Mouse (Mus musculus) CH12.LX (cell line): ENCODE results near the gene Dynll2. TPM values are rescaled to one million over a fixed set of nuclear protein-coding genes. Genes with fewer than 3 reads are reported as not detected.
A peak's percentile ranks its signal among the peaks of the same experiment; 100 is the strongest.

Source experiments
- DNase-seq: peaks from one replicate; pipeline ENCODE4 v3.0.0-alpha.2; 2013; ENCODE audit errors: extremely low read depth
- H3K27ac ChIP-seq: 2 replicates; pipeline ENCODE4 v1.5.1; 2012; ENCODE audit warnings: low read depth, mild to moderate bottlenecking, control low read depth, moderate library complexity; ENCODE audit not compliant: insufficient read depth
- H3K27me3 ChIP-seq: replicated peaks from 2 replicates; pipeline ENCODE3; 2012; ENCODE audit warnings: inconsistent platforms
- H3K36me3 ChIP-seq, 2 experiments: replicated peaks in 1 of 2; 2 replicates each; pipeline versions ENCODE3 to v1.6.1; 2012; ENCODE audit warnings: inconsistent platforms in 1 of 2, low read length in 1 of 2, mild to moderate bottlenecking in 1 of 2, mixed read lengths in 1 of 2, moderate library complexity in 1 of 2; ENCODE audit not compliant: control insufficient read depth in 1 of 2, insufficient read depth in 1 of 2
- H3K4me1 ChIP-seq, 2 experiments: 2 replicates each; pipeline ENCODE4 v1.6.1; 2012; ENCODE audit warnings: inconsistent platforms in 1 of 2, moderate library complexity in 1 of 2; ENCODE audit not compliant: insufficient read depth in 2 of 2, control insufficient read depth in 1 of 2
- H3K4me2 ChIP-seq: 2 replicates; pipeline ENCODE4 v1.6.1; 2012; ENCODE audit warnings: low read depth, mild to moderate bottlenecking, control low read depth; ENCODE audit not compliant: poor library complexity, insufficient read depth, severe bottlenecking
- H3K4me3 ChIP-seq, 3 experiments: fragments of 150-350 bp in 1 of 3; sonication (generic) in 1 of 3; replicated peaks in 1 of 3; 2 replicates each; pipeline versions ENCODE3 to v1.5.1; 2011 to 2012; ENCODE audit warnings: low read depth in 2 of 3, low read length in 2 of 3, mild to moderate bottlenecking in 2 of 3, moderate library complexity in 2 of 3, control low read depth in 1 of 3, improper control_type of control experiment in 1 of 3, inconsistent platforms in 1 of 3, mixed read lengths in 1 of 3; ENCODE audit not compliant: poor library complexity in 1 of 3
- H3K79me2 ChIP-seq: replicated peaks from 2 replicates; pipeline ENCODE4 v1.6.1; 2012; ENCODE audit warnings: mild to moderate bottlenecking, moderate library complexity; ENCODE audit not compliant: control insufficient read depth, poor library complexity, insufficient read depth, severe bottlenecking; ENCODE audit errors: extremely low read depth
- H3K9ac ChIP-seq: 2 replicates; pipeline ENCODE4 v1.6.1; 2012; ENCODE audit warnings: low read depth, mild to moderate bottlenecking, control low read depth, moderate library complexity; ENCODE audit not compliant: insufficient read depth
- H3K9me3 ChIP-seq: replicated peaks from 2 replicates; pipeline ENCODE3; 2012; ENCODE audit warnings: low read length, inconsistent platforms, mixed read lengths
- BHLHE40 ChIP-seq: IDR thresholded peaks from 2 replicates; pipeline ENCODE4 v1.6.1; 2011; ENCODE audit warnings: mild to moderate bottlenecking, low read depth, low read length, improper control_type of control experiment
- CHD1 ChIP-seq: IDR thresholded peaks from 2 replicates; pipeline ENCODE4 v1.6.1; 2012; ENCODE audit warnings: low read depth, low read length, improper control_type of control experiment, inconsistent platforms
- CHD2 ChIP-seq: IDR thresholded peaks from 2 replicates; pipeline ENCODE4 v1.6.1; 2011; ENCODE audit warnings: low read length, improper control_type of control experiment
- CTCF ChIP-seq, 2 experiments: IDR thresholded peaks in 1 of 2; conservative IDR thresholded peaks in 1 of 2; 2 replicates each; pipeline ENCODE4 v1.5.1; 2011 to 2012; ENCODE audit warnings: low read depth in 2 of 2, low read length in 2 of 2, improper control_type of control experiment in 1 of 2, inconsistent platforms in 1 of 2, mild to moderate bottlenecking in 1 of 2, moderate library complexity in 1 of 2
- E2F4 ChIP-seq: IDR thresholded peaks from 2 replicates; pipeline ENCODE4 v1.6.1; 2011; ENCODE audit warnings: low read depth, low read length, improper control_type of control experiment; ENCODE audit not compliant: insufficient replicate concordance
- ELF1 ChIP-seq: IDR thresholded peaks from 2 replicates; pipeline ENCODE4 v1.6.1; 2014; ENCODE audit warnings: low read depth, mild to moderate bottlenecking, inconsistent platforms, low read length, improper control_type of control experiment
- EP300 ChIP-seq: IDR thresholded peaks from 2 replicates; pipeline ENCODE4 v1.6.1; 2011; ENCODE audit warnings: low read length, improper control_type of control experiment
- ETS1 ChIP-seq: conservative IDR thresholded peaks from 2 replicates; pipeline ENCODE4 v1.6.1; 2012; ENCODE audit warnings: low read depth, mild to moderate bottlenecking, inconsistent platforms, low read length, improper control_type of control experiment, moderate library complexity
- GABPA ChIP-seq: IDR thresholded peaks from 2 replicates; pipeline ENCODE4 v1.6.1; 2012; ENCODE audit warnings: low read depth, low read length, improper control_type of control experiment, inconsistent platforms; ENCODE audit not compliant: insufficient replicate concordance
- HCFC1 ChIP-seq: IDR thresholded peaks from 2 replicates; pipeline ENCODE4 v1.6.1; 2012; ENCODE audit warnings: low read depth, mild to moderate bottlenecking, inconsistent platforms, low read length, improper control_type of control experiment
- IRF4 ChIP-seq: IDR thresholded peaks from 2 replicates; pipeline ENCODE4 v1.6.1; 2014; ENCODE audit warnings: low read depth, mild to moderate bottlenecking, inconsistent platforms, low read length, improper control_type of control experiment
- JUN ChIP-seq: IDR thresholded peaks from 2 replicates; pipeline ENCODE4 v1.6.1; 2011; ENCODE audit warnings: low read depth, mild to moderate bottlenecking, low read length, improper control_type of control experiment, moderate library complexity; ENCODE audit not compliant: insufficient read depth
- JUND ChIP-seq: conservative IDR thresholded peaks from 2 replicates; pipeline ENCODE4 v1.6.1; 2011; ENCODE audit warnings: low read depth, low read length, improper control_type of control experiment
- KAT2A ChIP-seq: IDR thresholded peaks from 2 replicates; pipeline ENCODE4 v1.6.1; 2012; ENCODE audit warnings: low read length, improper control_type of control experiment, inconsistent platforms; ENCODE audit not compliant: insufficient replicate concordance
- MAFK ChIP-seq: IDR thresholded peaks from 2 replicates; pipeline ENCODE4 v1.6.1; 2011; ENCODE audit warnings: low read length, improper control_type of control experiment; ENCODE audit not compliant: insufficient replicate concordance
- MAX ChIP-seq: IDR thresholded peaks from 2 replicates; pipeline ENCODE4 v1.6.1; 2011; ENCODE audit warnings: low read length, improper control_type of control experiment
- MAZ ChIP-seq: IDR thresholded peaks from 2 replicates; pipeline ENCODE4 v1.6.1; 2012; ENCODE audit warnings: low read depth, mild to moderate bottlenecking, inconsistent platforms, low read length, improper control_type of control experiment, moderate library complexity
- MEF2A ChIP-seq: IDR thresholded peaks from 2 replicates; pipeline ENCODE4 v1.6.1; 2014; ENCODE audit warnings: low read depth, mild to moderate bottlenecking, inconsistent platforms, low read length, improper control_type of control experiment, borderline replicate concordance
- MXI1 ChIP-seq: IDR thresholded peaks from 2 replicates; pipeline ENCODE4 v1.6.1; 2011; ENCODE audit warnings: mild to moderate bottlenecking, low read depth, low read length, improper control_type of control experiment
- MYC ChIP-seq: IDR thresholded peaks from 2 replicates; pipeline ENCODE4 v1.6.1; 2011; ENCODE audit warnings: low read depth, mild to moderate bottlenecking, improper control_type of control experiment, low read length
- NELFE ChIP-seq: IDR thresholded peaks from 2 replicates; pipeline ENCODE4 v1.6.1; 2011; ENCODE audit warnings: low read depth, low read length, improper control_type of control experiment
- NRF1 ChIP-seq: IDR thresholded peaks from 2 replicates; pipeline ENCODE4 v1.6.1; 2014; ENCODE audit warnings: low read depth, mild to moderate bottlenecking, inconsistent platforms, low read length, improper control_type of control experiment, moderate library complexity
- PAX5 ChIP-seq: IDR thresholded peaks from 2 replicates; pipeline ENCODE4 v1.6.1; 2012; ENCODE audit warnings: low read length, inconsistent platforms, mixed read lengths
- POLR2A ChIP-seq: IDR thresholded peaks from 2 replicates; pipeline ENCODE4 v1.6.1; 2011; ENCODE audit warnings: low read depth, mild to moderate bottlenecking, improper control_type of control experiment, low read length
- POLR2AphosphoS2 ChIP-seq: IDR thresholded peaks from 2 replicates; pipeline ENCODE4 v1.6.1; 2011; ENCODE audit warnings: low read depth, low read length, improper control_type of control experiment
- RAD21 ChIP-seq: IDR thresholded peaks from 2 replicates; pipeline ENCODE4 v1.6.1; 2011; ENCODE audit warnings: low read depth, mild to moderate bottlenecking, low read length, improper control_type of control experiment, moderate library complexity
- RCOR1 ChIP-seq: conservative IDR thresholded peaks from 2 replicates; pipeline ENCODE4 v1.6.1; 2012; ENCODE audit warnings: low read depth, mild to moderate bottlenecking, inconsistent platforms, low read length, improper control_type of control experiment
- SIN3A ChIP-seq: IDR thresholded peaks from 2 replicates; pipeline ENCODE4 v1.6.1; 2012; ENCODE audit warnings: low read length, improper control_type of control experiment, inconsistent platforms
- SMC3 ChIP-seq: IDR thresholded peaks from 2 replicates; pipeline ENCODE4 v1.6.1; 2011; ENCODE audit warnings: low read depth, low read length, improper control_type of control experiment
- TBP ChIP-seq: conservative IDR thresholded peaks from 2 replicates; pipeline ENCODE4 v1.6.1; 2011; ENCODE audit warnings: low read depth, low read length, improper control_type of control experiment
- TCF12 ChIP-seq: IDR thresholded peaks from 2 replicates; pipeline ENCODE4 v1.6.1; 2014; ENCODE audit warnings: low read depth, mild to moderate bottlenecking, inconsistent platforms, low read length, improper control_type of control experiment
- UBTF ChIP-seq: IDR thresholded peaks from 2 replicates; pipeline ENCODE4 v1.6.1; 2012; ENCODE audit warnings: low read depth, mild to moderate bottlenecking, inconsistent platforms, low read length, improper control_type of control experiment, moderate library complexity
- USF1 ChIP-seq: IDR thresholded peaks from 2 replicates; pipeline ENCODE4 v1.6.1; 2014; ENCODE audit warnings: low read depth, mild to moderate bottlenecking, inconsistent platforms, low read length, improper control_type of control experiment
- USF2 ChIP-seq: conservative IDR thresholded peaks from 2 replicates; pipeline ENCODE4 v1.6.1; 2011; ENCODE audit warnings: low read depth, low read length, improper control_type of control experiment
- ZC3H11A ChIP-seq: IDR thresholded peaks from 2 replicates; pipeline ENCODE4 v1.6.1; 2012; ENCODE audit warnings: low read depth, mild to moderate bottlenecking, inconsistent platforms, low read length, improper control_type of control experiment
- ZKSCAN1 ChIP-seq: IDR thresholded peaks from 2 replicates; pipeline ENCODE4 v1.6.1; 2012; ENCODE audit warnings: low read depth, inconsistent platforms, low read length, improper control_type of control experiment, borderline replicate concordance
- ZMIZ1 ChIP-seq: IDR thresholded peaks from 2 replicates; pipeline ENCODE4 v1.6.1; 2012; ENCODE audit warnings: low read depth, mild to moderate bottlenecking, inconsistent platforms, low read length, improper control_type of control experiment
- ZNF384 ChIP-seq: IDR thresholded peaks from 2 replicates; pipeline ENCODE4 v1.6.1; 2012; ENCODE audit warnings: low read depth, low read length, improper control_type of control experiment, inconsistent platforms
- dilution Hi-C: fragments of 300-500 bp; cut with MboI; formaldehyde crosslinking; loops from 2 replicates; pipeline ENCODE4 v1.14.3; 2020; ENCODE audit warnings: low sequenced_read_pairs; ENCODE audit not compliant: extremely low pct_unique_long_range_greater_than_20kb, extremely low pct_ligation_motif_present
- in situ Hi-C: fragments of 300-500 bp; cut with MboI; formaldehyde crosslinking; loops from 3 replicates; pipeline ENCODE4 v1.14.3; 2019; ENCODE audit warnings: low sequenced_read_pairs, low pct_ligation_motif_present, low pct_unique_long_range_greater_than_20kb, mixed read lengths
- polyA plus RNA-seq: library from polyadenylated mRNA; unstranded; fragments of >175 nt; gene quantifications from 2 replicates; pipeline ENCODE4 v1.2.1, GENCODE M21; 2012; ENCODE audit warnings: low read depth; ENCODE audit not compliant: insufficient read length
- total RNA-seq, 2 experiments: library from RNA; depleted of rRNA; stranded (reverse); fragments of 300-350 nt in 1 of 2; fragments of >200 nt in 1 of 2; gene quantifications; 2 replicates each; pipeline ENCODE4 v1.2.3; 2012 to 2014

Dynll2 gene
- total and polyA plus RNA-seq, 3 experiments, result 14.0 to 147 (median 35.8) TPM

DNA sequence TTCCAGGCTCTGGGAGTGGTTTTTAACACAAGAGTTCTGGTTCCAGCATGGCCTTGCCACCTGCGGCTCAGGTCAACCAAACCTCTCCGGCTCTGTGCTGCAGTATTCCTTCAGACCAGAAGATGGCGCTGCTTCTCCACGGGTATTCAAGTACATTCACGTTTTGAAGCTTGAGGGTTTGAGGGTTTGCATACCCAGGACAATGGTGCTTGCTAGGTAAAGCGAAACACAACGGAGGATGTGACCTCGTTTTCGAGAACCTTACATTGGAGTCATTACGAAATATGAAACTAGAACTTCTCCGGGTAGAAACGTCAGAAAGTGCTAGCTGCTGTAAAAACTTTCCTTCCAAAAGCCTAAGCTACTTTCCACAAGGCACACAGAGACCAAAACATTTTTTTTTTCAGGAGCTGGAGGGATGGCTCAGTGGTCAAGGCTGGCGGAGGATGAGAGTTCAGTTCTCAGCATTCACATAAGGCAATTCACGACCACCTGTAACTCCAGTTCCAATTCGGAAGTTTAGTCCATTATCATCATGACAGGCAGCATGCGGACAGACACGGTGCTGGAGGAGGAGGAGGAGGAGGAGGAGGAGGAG is 19.5 kb downstream of the Dynll2 start:
- no peak overlapping the region for H3K9ac ChIP-seq
- peaks cover 42% of the 10 kb centered on the region for H3K27me3 ChIP-seq
- dilution Hi-C loops, result no loop called here
- no peaks in the 10 kb centered on the region for H3K9me3 ChIP-seq
- H3K4me3 ChIP-seq, result peak overlapping the region in 2 of 3 experiments; percentile 40 to 52
- peak overlapping the region; percentile 45; the same call in 1 of the 2 replicates for H3K27ac ChIP-seq
- H3K4me2 ChIP-seq, result peak overlapping the region; percentile 93
- H3K79me2 ChIP-seq, result no peaks in the 10 kb centered on the region
- DNase-seq, result peak; percentile 98
- TF ChIP-seq KAT2A, result no peak
- peak; percentile 97 for TF ChIP-seq ZNF384
- TF ChIP-seq CTCF (conservative IDR thresholded peaks at IDR 0.05 in 1 of 2, IDR thresholded peaks at IDR 0.05 in 1 of 2; ENCODE audit: low read depth in 2 of 2, low read length in 2 of 2), result peak; percentile 99
- TF ChIP-seq RAD21, result no peak; the same call in none of the 2 replicates
- peak; percentile 96 for TF ChIP-seq JUN
- TF ChIP-seq MAFK, result peak; percentile 95
- TF ChIP-seq SMC3, result peak; percentile 95
- TF ChIP-seq IRF4, result peak; percentile 99
- peak; percentile 84 for TF ChIP-seq MAZ
- 0 out of 2 replicates have a peak, but pooled peaks have one; percentile 48 for TF ChIP-seq TBP
- TF ChIP-seq CHD2, result peak; percentile 72
- TF ChIP-seq NRF1, result 0 out of 2 replicates have a peak, but pooled peaks have one; percentile 33
- TF ChIP-seq ZMIZ1, result no peak
- 0 out of 2 replicates have a peak, but pooled peaks have one; percentile 49 for TF ChIP-seq NELFE
- no peak for TF ChIP-seq PAX5
- TF ChIP-seq ETS1, result peak; percentile 96
- peak; percentile 98 for TF ChIP-seq BHLHE40
- TF ChIP-seq POLR2A, result peak; percentile 34; the same call in 1 of the 2 replicates
- peak; percentile 45; the same call in 1 of the 2 replicates for TF ChIP-seq ZC3H11A
- no peak for TF ChIP-seq GABPA
- TF ChIP-seq RCOR1, result peak; percentile 99
- no peak for TF ChIP-seq ZKSCAN1
- peak; percentile 91 for TF ChIP-seq MAX
- peak; percentile 89 for TF ChIP-seq TCF12
- peak; percentile 90; the same call in 1 of the 2 replicates for TF ChIP-seq MXI1
- peak; percentile 68 for TF ChIP-seq HCFC1
- peak; percentile 98 for TF ChIP-seq EP300
- no peak for TF ChIP-seq CHD1
- TF ChIP-seq SIN3A, result peak; percentile 98
- no peak for TF ChIP-seq USF1
- no peak for TF ChIP-seq POLR2AphosphoS2
- TF ChIP-seq ELF1, result peak; percentile 61; the same call in 1 of the 2 replicates
- 0 out of 2 replicates have a peak, but pooled peaks have one; percentile 54 for TF ChIP-seq UBTF
- TF ChIP-seq MEF2A, result peak; percentile 86
- TF ChIP-seq USF2, result no peak
- TF ChIP-seq MYC, result peak; percentile 97
- TF ChIP-seq E2F4, result peak; percentile 72; the same call in 1 of the 2 replicates
- TF ChIP-seq JUND, result peak; percentile 99
- no peaks in the 10 kb centered on the region for H3K36me3 ChIP-seq
- peaks cover 9 to 28% of the 10 kb centered on the region in 2 experiments; a peak in 3 of 4 replicates for H3K4me1 ChIP-seq
- in situ Hi-C loops, result loop anchor here (5.0 kb wide), 3 partner anchors 90 to 860 kb away; partner anchors contain the start of gene Mrps23
